Mouse (Mus musculus) G1E (cell line): ENCODE measurements at regions not wholly inside any gene's neighbourhood (a gene's known extent, or its start where the extent isn't known, plus 50 kb on each side); places are given as distances from the start of the nearest gene placed in this dataset.

Experiments used
- CTCF ChIP-seq: IDR thresholded peaks from 2 replicates; pipeline ENCODE4 v1.5.1; 2012; ENCODE audit warnings: low read depth, low read length, inconsistent platforms, mixed read lengths
- GATA1 ChIP-seq: IDR thresholded peaks from 2 replicates; pipeline ENCODE4 v1.6.1; 2012; ENCODE audit warnings: borderline replicate concordance, low read length, inconsistent platforms, mixed read lengths

- TF ChIP-seq CTCF = no peak
- TF ChIP-seq GATA1 = no peak
Observed at GRCm38 (mm10) chr5:138922116-138922515, 75.1 kb downstream of the Pdgfa start.
